Mouse (Mus musculus): ENCODE measurements around the gene Ccl2. TPM values are rescaled to one million over a fixed set of nuclear protein-coding genes. Genes with fewer than 3 reads are reported as not detected.

The Ccl2 gene
- polyA plus RNA-seq, 1 experiment = 0.19 TPM

DNA sequence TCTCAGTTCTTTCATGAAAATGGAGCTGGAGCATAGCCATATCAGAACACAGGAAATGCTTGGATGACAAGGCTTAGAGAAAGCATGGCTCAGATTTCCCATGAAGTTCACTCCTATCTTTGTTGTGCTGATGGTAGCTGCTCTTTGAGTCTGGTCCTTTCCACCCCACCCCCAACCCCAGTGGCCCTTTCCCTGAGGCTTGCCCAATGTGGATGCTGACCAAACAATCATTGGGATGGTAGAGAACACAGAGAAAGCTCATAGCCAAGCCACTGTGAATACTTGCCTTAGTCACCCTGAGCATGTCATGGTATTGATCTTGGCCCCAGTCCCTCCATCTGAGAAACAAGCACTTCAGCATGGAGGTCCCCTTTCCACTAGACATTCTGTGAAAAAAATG lies 3.2 kb upstream of the Ccl2 start:
- Histone ChIP-seq H3K4me3 (ENCODE audit: insufficient read depth, low read length) (no peak overlapping the region), H3K27ac (ENCODE audit: insufficient read depth, low read length) (no peak overlapping the region), H3K4me1 (ENCODE audit: control insufficient read depth, insufficient read depth, low read length) (peaks cover 3% of the 10 kb centered on the region; the same call in 1 of the 2 replicates)
- no peak for TF ChIP-seq CTCF (IDR thresholded peaks at IDR 0.05; ENCODE audit: extremely low read depth, insufficient read depth, low read length)
- TF ChIP-seq POLR2A (IDR thresholded peaks at IDR 0.05; ENCODE audit: extremely low read depth, insufficient read depth, low read length) = no peak

DNA sequence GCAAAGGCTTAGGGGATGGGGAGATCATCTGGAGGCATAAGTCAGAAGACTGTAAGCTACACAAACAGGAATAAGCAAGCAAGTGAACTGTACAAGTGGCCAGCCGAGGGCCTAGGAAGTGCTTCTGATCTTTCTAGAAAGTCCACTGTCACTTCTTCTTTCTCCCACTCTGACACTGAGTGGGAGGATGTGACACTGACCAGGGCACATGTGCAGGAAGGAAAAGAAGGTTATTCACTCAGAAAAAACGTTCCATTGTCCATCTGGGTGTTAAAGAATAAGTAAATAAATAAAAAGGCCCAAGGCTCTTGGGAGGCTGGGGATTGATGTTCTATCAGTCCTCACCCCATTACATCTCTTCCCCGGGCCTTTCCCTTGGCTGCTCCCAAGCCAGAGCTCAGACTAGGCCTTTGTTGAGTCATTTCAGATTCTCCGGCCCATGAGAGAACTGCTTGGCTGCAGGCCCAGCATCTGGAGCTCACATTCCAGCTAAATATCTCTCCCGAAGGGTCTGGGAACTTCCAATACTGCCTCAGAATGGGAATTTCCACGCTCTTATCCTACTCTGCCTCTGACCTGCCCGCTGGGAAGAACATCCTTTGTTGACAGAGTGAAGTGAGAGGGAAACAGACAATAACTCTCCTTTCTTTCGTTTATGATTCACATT lies 2.6 kb upstream of the Ccl2 start:
- Histone ChIP-seq H3K27ac (ENCODE audit: insufficient read depth, low read length) (no peak overlapping the region), H3K4me1 (ENCODE audit: control insufficient read depth, insufficient read depth, low read length) (peaks cover 3% of the 10 kb centered on the region; the same call in 1 of the 2 replicates), H3K4me3 (ENCODE audit: insufficient read depth, low read length) (no peak overlapping the region)
- TF ChIP-seq CTCF (IDR thresholded peaks at IDR 0.05; ENCODE audit: extremely low read depth, insufficient read depth, low read length) (no peak), POLR2A (IDR thresholded peaks at IDR 0.05; ENCODE audit: extremely low read depth, insufficient read depth, low read length) (no peak)

DNA sequence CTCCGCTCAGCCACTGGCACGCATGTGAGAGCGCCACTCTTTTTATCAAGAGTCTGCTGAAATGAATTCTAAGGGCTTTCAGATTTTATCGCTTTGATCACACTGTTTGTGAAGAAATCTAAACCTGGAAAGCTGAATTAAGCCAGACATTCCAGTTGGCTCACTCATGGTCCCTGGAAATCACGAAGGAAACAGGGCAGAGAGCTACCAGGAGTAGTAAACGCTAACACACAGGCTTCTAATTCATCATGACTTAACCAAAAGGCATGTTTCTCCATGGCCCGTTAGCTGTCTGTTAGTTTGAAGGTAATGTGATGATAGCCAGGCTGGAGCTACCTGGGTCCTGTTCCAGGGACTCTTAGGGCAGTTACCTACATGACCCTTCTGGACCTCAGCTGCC lies 925 bp upstream of the Ccl2 start:
- TF ChIP-seq CTCF (IDR thresholded peaks at IDR 0.05; ENCODE audit: extremely low read depth, insufficient read depth, low read length) (no peak), POLR2A (IDR thresholded peaks at IDR 0.05; ENCODE audit: extremely low read depth, insufficient read depth, low read length) (no peak)
- H3K4me1 ChIP-seq (ENCODE audit: control insufficient read depth, insufficient read depth, low read length) = peaks cover 3% of the 10 kb centered on the region; the same call in 1 of the 2 replicates
- H3K4me3 ChIP-seq (ENCODE audit: insufficient read depth, low read length) = no peak overlapping the region
- H3K27ac ChIP-seq (ENCODE audit: insufficient read depth, low read length) = no peak overlapping the region

DNA sequence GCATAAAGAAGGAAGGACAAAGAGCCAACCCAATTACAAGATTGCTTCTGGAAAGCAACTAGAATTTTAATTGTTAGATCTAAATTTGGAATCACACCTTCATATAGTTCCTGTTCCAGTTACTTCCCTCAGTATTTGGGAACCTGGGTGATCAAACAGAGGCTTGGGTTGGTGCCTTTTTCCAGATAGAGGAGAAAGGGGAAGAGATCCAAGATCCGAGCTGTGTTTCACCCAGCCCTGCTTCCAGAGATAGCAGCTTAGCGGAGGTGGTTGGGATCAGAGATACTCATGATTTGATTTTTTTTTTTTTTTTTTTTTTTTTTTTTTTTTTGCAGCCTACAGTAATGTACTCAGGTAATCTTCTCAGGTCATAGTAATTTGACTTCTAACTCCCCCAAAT lies 486 bp downstream of the Ccl2 start:
- TF ChIP-seq POLR2A (IDR thresholded peaks at IDR 0.05; ENCODE audit: extremely low read depth, insufficient read depth, low read length) = no peak
- TF ChIP-seq CTCF (IDR thresholded peaks at IDR 0.05; ENCODE audit: extremely low read depth, insufficient read depth, low read length) = no peak
- H3K4me3 ChIP-seq (ENCODE audit: insufficient read depth, low read length) = no peak overlapping the region
- peaks cover 3% of the 10 kb centered on the region; the same call in 1 of the 2 replicates for H3K4me1 ChIP-seq (ENCODE audit: control insufficient read depth, insufficient read depth, low read length)
- H3K27ac ChIP-seq (ENCODE audit: insufficient read depth, low read length) = no peak overlapping the region

DNA sequence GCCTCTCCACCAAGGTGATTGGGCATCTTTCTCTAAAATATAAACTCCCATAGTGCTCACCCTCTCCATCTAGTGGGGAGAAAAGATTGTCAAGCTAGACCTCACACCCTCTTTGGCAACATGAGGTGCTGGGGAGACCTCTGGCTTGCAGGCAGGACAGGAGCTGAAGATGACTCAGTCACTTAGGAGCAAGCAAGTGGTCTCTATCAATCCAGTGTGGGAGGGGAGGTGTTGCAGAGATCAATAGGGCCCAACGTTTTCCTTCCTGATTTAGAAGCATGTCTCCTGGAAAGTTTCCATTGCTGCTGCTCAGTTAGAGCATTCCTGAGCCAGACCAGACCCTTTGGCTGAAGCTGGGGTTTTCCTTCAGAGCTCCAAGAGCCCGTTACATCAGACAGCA lies 3.2 kb downstream of the Ccl2 start, which contains the start of gene Gm17268:
Gene Gm17268, minus strand, starts transcription at position 28 of the 400 bp plus-strand sequence.
- Histone ChIP-seq H3K4me3 (ENCODE audit: insufficient read depth, low read length) (no peak within 1 kb of the TSS), H3K4me1 (ENCODE audit: control insufficient read depth, insufficient read depth, low read length) (peaks cover 3% of the 10 kb centered on the region; the same call in 1 of the 2 replicates)
- TF ChIP-seq POLR2A (IDR thresholded peaks at IDR 0.05; ENCODE audit: extremely low read depth, insufficient read depth, low read length) (no peak), CTCF (IDR thresholded peaks at IDR 0.05; ENCODE audit: extremely low read depth, insufficient read depth, low read length) (0 out of 2 replicates have a peak, but pooled peaks have one; percentile 7)

DNA sequence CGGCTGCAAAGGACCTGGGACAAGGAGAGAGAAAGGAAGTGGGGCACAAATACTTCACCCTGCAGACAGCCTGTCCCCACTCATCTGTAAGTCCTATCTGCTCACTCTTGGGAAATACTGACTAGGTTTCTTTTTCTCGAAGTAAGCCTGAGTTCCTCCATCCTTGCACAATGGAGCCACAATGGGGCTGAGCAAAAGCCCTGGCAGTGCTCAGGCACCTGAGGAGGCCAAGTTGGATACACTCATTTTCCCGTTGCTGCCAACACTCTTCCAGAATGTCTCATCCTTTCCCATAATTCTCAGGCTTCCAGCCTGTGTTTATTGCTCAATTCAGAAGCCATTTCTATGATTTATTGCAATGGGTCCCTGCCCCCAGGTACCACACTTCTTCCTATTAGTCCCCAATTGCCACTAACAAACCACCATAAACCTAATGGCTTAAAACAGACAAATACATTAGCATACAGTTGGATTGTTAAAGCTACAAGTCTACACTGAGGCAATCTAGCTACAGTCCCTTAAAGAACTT lies 3.8 kb downstream of the Ccl2 start:
- TF ChIP-seq CTCF (IDR thresholded peaks at IDR 0.05; ENCODE audit: extremely low read depth, insufficient read depth, low read length) = no peak
- TF ChIP-seq POLR2A (IDR thresholded peaks at IDR 0.05; ENCODE audit: extremely low read depth, insufficient read depth, low read length) = no peak
- no peak overlapping the region for H3K4me3 ChIP-seq (ENCODE audit: insufficient read depth, low read length)
- H3K4me1 ChIP-seq (ENCODE audit: control insufficient read depth, insufficient read depth, low read length) = peaks cover 3% of the 10 kb centered on the region; the same call in 1 of the 2 replicates
- no peak overlapping the region for H3K27ac ChIP-seq (ENCODE audit: insufficient read depth, low read length)

More for the DNA sequence above, 3.2 kb downstream of the Ccl2 start, which contains the start of gene Gm17268:
- no peak within 1 kb of the TSS for H3K27ac ChIP-seq (ENCODE audit: insufficient read depth, low read length)

DNA sequence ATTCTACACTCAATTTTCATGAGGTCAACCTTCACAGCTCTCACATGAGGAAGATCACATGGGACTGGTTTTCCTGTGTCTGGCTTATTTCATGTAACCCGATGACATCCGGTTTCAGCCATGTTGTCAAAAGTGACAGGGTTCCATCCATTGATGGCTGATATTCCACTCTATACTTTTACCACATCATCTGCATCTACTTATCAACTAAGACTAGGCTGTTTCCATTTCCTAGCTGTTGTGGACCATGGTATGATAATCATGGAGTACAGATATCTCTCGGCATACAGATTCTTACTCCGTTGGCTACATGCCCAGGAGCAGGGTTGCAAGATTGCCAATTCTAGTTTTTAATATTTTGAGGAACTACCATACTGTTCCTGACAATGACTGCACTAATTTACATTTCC lies 6.3 kb downstream of the Ccl2 start:
- no peak overlapping the region for H3K4me3 ChIP-seq (ENCODE audit: insufficient read depth, low read length)
- TF ChIP-seq POLR2A (IDR thresholded peaks at IDR 0.05; ENCODE audit: extremely low read depth, insufficient read depth, low read length) = no peak
- no peak for TF ChIP-seq CTCF (IDR thresholded peaks at IDR 0.05; ENCODE audit: extremely low read depth, insufficient read depth, low read length)
- no peaks in the 10 kb centered on the region for H3K4me1 ChIP-seq (ENCODE audit: control insufficient read depth, insufficient read depth, low read length)
- H3K27ac ChIP-seq (ENCODE audit: insufficient read depth, low read length) = no peak overlapping the region

DNA sequence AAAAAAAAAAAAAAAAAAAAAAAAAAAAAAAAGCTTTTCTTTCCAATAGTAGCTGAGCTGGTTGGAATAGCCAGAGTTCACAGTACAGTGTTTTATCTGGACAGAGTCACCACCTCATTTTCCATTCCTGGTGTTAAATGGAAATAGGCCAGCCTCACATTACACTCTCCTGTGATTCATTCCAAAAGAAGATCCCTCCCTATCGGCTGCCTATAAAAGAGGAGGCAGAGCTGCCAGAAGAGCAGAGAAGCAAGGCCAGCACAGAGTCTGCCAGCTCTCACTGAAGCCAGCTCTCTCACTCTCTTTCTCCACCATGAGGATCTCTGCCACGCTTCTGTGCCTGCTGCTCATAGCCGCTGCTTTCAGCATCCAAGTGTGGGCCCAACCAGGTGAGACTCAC lies 10.1 kb downstream of the Ccl2 start, which contains the start of gene Ccl7:
Gene Ccl7, plus strand, starts transcription at position 242 of the 400 bp plus-strand sequence.
- TF ChIP-seq CTCF (IDR thresholded peaks at IDR 0.05; ENCODE audit: extremely low read depth, insufficient read depth, low read length) (no peak), POLR2A (IDR thresholded peaks at IDR 0.05; ENCODE audit: extremely low read depth, insufficient read depth, low read length) (no peak)
- H3K4me3 ChIP-seq (ENCODE audit: insufficient read depth, low read length) = no peak within 1 kb of the TSS
- no peaks in the 10 kb centered on the region for H3K4me1 ChIP-seq (ENCODE audit: control insufficient read depth, insufficient read depth, low read length)
- H3K27ac ChIP-seq (ENCODE audit: insufficient read depth, low read length) = no peak within 1 kb of the TSS

DNA sequence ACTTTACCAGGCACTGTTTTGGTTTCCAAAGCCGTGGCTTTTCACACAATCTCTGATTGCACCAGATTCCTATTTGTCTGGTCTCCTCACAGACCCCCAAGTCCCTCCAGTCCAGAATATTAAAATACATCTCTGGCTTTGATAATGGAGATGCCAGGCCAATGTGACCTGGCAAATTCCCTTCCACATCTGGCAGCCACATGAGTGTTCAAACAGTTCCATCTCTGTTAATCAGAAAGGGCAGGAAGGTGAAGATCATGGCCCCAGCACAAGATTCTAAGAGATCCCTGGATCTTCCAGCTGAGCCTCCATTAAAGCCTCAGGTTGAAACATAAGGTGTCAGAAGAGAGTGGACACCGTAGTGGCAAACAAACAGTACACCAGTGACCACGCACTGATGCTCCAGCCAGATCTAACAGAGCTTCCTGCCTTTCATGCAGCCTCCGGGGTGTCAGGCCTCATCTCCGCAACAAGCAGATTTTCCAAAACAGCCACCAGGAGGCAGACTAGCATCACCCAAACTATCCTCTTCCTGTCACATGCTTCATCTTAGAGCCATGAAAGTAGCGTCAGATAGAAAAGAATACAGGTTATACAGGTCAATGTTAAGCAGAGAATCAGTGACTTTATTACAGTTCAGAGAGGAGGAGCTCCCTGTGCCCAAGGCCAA lies 12.5 kb downstream of the Ccl2 start:
- Histone ChIP-seq H3K4me3 (ENCODE audit: insufficient read depth, low read length) (no peak overlapping the region), H3K4me1 (ENCODE audit: control insufficient read depth, insufficient read depth, low read length) (no peaks in the 10 kb centered on the region), H3K27ac (ENCODE audit: insufficient read depth, low read length) (no peak overlapping the region)
- no peak for TF ChIP-seq POLR2A (IDR thresholded peaks at IDR 0.05; ENCODE audit: extremely low read depth, insufficient read depth, low read length)
- peak; percentile 46 for TF ChIP-seq CTCF (IDR thresholded peaks at IDR 0.05; ENCODE audit: extremely low read depth, insufficient read depth, low read length)
